In genomic region chr14:121324521-121325330, GRCm38 (mm10) we compare ENCODE assay signal across 12 mouse cellular contexts. TPM values are rescaled to one million over a fixed set of nuclear protein-coding genes. Genes with fewer than 3 reads are reported as not detected.
A peak's percentile ranks its signal among the peaks of the same experiment; 100 is the strongest.
DNase-seq lines count a peak whose midpoint lies in the region; ATAC-seq and TF ChIP-seq lines count a peak whose summit lies in the region.
"Had no signal": no experiment of that assay in that cellular context is flagged by ENCODE, and none has a peak within 500 bp of the region (broad histone marks: within the 10 kb centered on the region; RNA-seq: fewer than 3 reads in every experiment).

No protein-coding gene starts in this region.

- DNase-seq in thymus, postnatal 14 days = peak; percentile 15
- DNase-seq in thymus, adult 2 months = no peak
- no peak for DNase-seq in gastrocnemius, postnatal 10 days
- DNase-seq in urinary bladder, postnatal 10 days (ENCODE audit: low spot score) = no peak
- DNase-seq: cerebellum, postnatal 14 days; kidney, adult 18-20 months; layer of hippocampus, postnatal 36 days had no signal

- peak overlapping the region; percentile 18; the same call in 1 of the 2 replicates for H3K27ac ChIP-seq in heart, embryonic 15.5 days
- no peak overlapping the region for H3K27ac ChIP-seq in heart, embryonic 11.5 days (ENCODE audit: low read depth, low read length)
- no peak overlapping the region for H3K27ac ChIP-seq in thymus, adult 2 months (ENCODE audit: control insufficient read depth, insufficient read depth, low read length)
- H3K27ac ChIP-seq in small intestine, adult 2 months (ENCODE audit: insufficient read depth, low read depth, low read length) = peak overlapping the region; percentile 16; the same call in 1 of the 2 replicates
- H3K27ac ChIP-seq: midbrain, embryonic 13.5 days had no signal

- H3K36me3 ChIP-seq in heart, embryonic 15.5 days = no peaks in the 10 kb centered on the region
- no peaks in the 10 kb centered on the region for H3K36me3 ChIP-seq in heart, embryonic 11.5 days (ENCODE audit: control insufficient read depth, insufficient read depth, low read length)
- no peaks in the 10 kb centered on the region for H3K36me3 ChIP-seq in thymus, adult 2 months (ENCODE audit: control insufficient read depth, insufficient read depth, low read length)
- H3K36me3 ChIP-seq in small intestine, adult 2 months (ENCODE audit: control insufficient read depth, insufficient read depth, low read length) = no peaks in the 10 kb centered on the region
- H3K36me3 ChIP-seq: midbrain, embryonic 13.5 days had no signal

- no peak overlapping the region for H3K9ac ChIP-seq in heart, embryonic 15.5 days
- no peak overlapping the region for H3K9ac ChIP-seq in heart, embryonic 11.5 days (ENCODE audit: low read depth, low read length)
- H3K9ac ChIP-seq: midbrain, embryonic 13.5 days had no signal

- 67% methylated on average over 17 of the region's 17 CpGs for WGBS in heart, embryonic 15.5 days
- 80% methylated on average over 17 of the region's 17 CpGs for WGBS in heart, embryonic 11.5 days (ENCODE audit: insufficient replicate concordance)
- WGBS in thymus, adult 2 months = 18% methylated on average over 17 of the region's 17 CpGs
- 82% methylated on average over 17 of the region's 17 CpGs for WGBS in small intestine, adult 2 months

- H3K9me3 ChIP-seq in heart, embryonic 15.5 days (replicated peaks) = no peaks in the 10 kb centered on the region
- no peaks in the 10 kb centered on the region for H3K9me3 ChIP-seq in heart, embryonic 11.5 days (replicated peaks; ENCODE audit: control insufficient read depth, low read length)

- TF ChIP-seq POLR2A in thymus, adult 2 months (IDR thresholded peaks at IDR 0.05; ENCODE audit: control insufficient read depth, extremely low read depth, insufficient read depth, low read length, poor library complexity) = no peak
- TF ChIP-seq POLR2A in small intestine, adult 2 months (IDR thresholded peaks at IDR 0.05; ENCODE audit: low read depth, low read length) = no peak

- no peak; the same call in 1 of the 2 replicates for ATAC-seq in heart, embryonic 15.5 days (replicated peaks; ENCODE audit: insufficient number of reproducible peaks, insufficient read depth, low FRiP score, low read depth)
- ATAC-seq in heart, embryonic 11.5 days (replicated peaks; ENCODE audit: insufficient number of reproducible peaks, low FRiP score, low TSS enrichment) = no peak
- peak; percentile 59 to 60 for ATAC-seq in hematopoietic stem cell, adult 5-6 weeks (replicated peaks in 1 of 2; ENCODE audit: insufficient read depth in 1 of 2, low FRiP score in 2 of 2, low TSS enrichment in 1 of 2, low read depth in 1 of 2, poor library complexity in 2 of 2, severe bottlenecking in 2 of 2)
- ATAC-seq: midbrain, embryonic 13.5 days had no signal

- H3K4me2 ChIP-seq in heart, embryonic 15.5 days = no peak overlapping the region; the same call in 1 of the 2 replicates
- H3K4me2 ChIP-seq in heart, embryonic 11.5 days = no peak overlapping the region
- H3K4me2 ChIP-seq: midbrain, embryonic 13.5 days had no signal

- peaks cover 65% of the 10 kb centered on the region for H3K4me1 ChIP-seq in heart, embryonic 15.5 days (replicated peaks)
- peaks cover 53% of the 10 kb centered on the region for H3K4me1 ChIP-seq in heart, embryonic 11.5 days (ENCODE audit: control insufficient read depth, insufficient read depth, low read length)
- H3K4me1 ChIP-seq in thymus, adult 2 months (replicated peaks; ENCODE audit: control insufficient read depth, insufficient read depth, low read length) = peaks cover 40% of the 10 kb centered on the region
- H3K4me1 ChIP-seq in small intestine, adult 2 months (ENCODE audit: control insufficient read depth, insufficient read depth, insufficient read length, low read length) = peaks cover 40% of the 10 kb centered on the region

- no peak overlapping the region for H3K4me3 ChIP-seq in heart, embryonic 15.5 days
- no peak overlapping the region for H3K4me3 ChIP-seq in heart, embryonic 11.5 days (ENCODE audit: low read depth, low read length)
- no peak overlapping the region for H3K4me3 ChIP-seq in thymus, adult 2 months (ENCODE audit: control insufficient read depth, insufficient read depth, low read length)
- H3K4me3 ChIP-seq in small intestine, adult 2 months (ENCODE audit: low read depth, low read length) = no peak overlapping the region
- H3K4me3 ChIP-seq: midbrain, embryonic 13.5 days had no signal

- TF ChIP-seq CTCF in thymus, adult 2 months (IDR thresholded peaks at IDR 0.05; ENCODE audit: borderline replicate concordance, control insufficient read depth, extremely low read depth, insufficient read depth, low read length, poor library complexity) = no peak
- TF ChIP-seq CTCF in small intestine, adult 2 months (IDR thresholded peaks at IDR 0.05; ENCODE audit: extremely low read depth, insufficient read length, insufficient replicate concordance, low read depth, low read length) = no peak

- H3K27me3 ChIP-seq in heart, embryonic 15.5 days = no peaks in the 10 kb centered on the region
- no peaks in the 10 kb centered on the region for H3K27me3 ChIP-seq in heart, embryonic 11.5 days (ENCODE audit: control insufficient read depth, insufficient read depth, low read length)
- no peaks in the 10 kb centered on the region for H3K27me3 ChIP-seq in thymus, adult 2 months (ENCODE audit: control insufficient read depth, insufficient read depth, low read length)
- no peaks in the 10 kb centered on the region for H3K27me3 ChIP-seq in small intestine, adult 2 months (ENCODE audit: control insufficient read depth, insufficient read depth, low read length)
- H3K27me3 ChIP-seq: midbrain, embryonic 13.5 days had no signal

RNA-seq across cellular contexts. Expression of gene Stk24, which starts 55.1 kb away (rescaled TPM):
- polyA plus RNA-seq in heart, embryonic 15.5 days (2015; fragmentation: Nextera tagmentation; extraction: Ambion mirVana) = 34.5 and 39.6 TPM in 2 replicates
- 37.7 and 38.1 TPM in 2 replicates for polyA plus RNA-seq in heart, embryonic 11.5 days (2014; fragmentation: Nextera tagmentation; extraction: Ambion mirVana)
- 54.9 and 57.1 TPM in 2 replicates for polyA plus RNA-seq in thymus, adult 2 months (2012; rRNA removed)
- 85.3 and 102 TPM in 2 replicates for total RNA-seq in hematopoietic stem cell, adult 5-6 weeks (2017)
- 20.4 and 35.4 TPM in 2 replicates for polyA plus RNA-seq in small intestine, adult 2 months (2012; rRNA removed)
- total RNA-seq in gastrocnemius, postnatal 10 days (2021) = 10 to 100 TPM; 37.6 to 39.7 TPM

Comparison
In these comparisons a context has a peak if more than half of its experiments do, and no peak if none do; other contexts are left out.
1. H3K27ac ChIP-seq: peak in heart, embryonic 15.5 days (single experiment) and small intestine, adult 2 months (single experiment); none in heart, embryonic 11.5 days (single experiment) and thymus, adult 2 months (single experiment).
2. ATAC-seq: peak in hematopoietic stem cell, adult 5-6 weeks (2 of 2); none in heart, embryonic 15.5 days (single experiment) and heart, embryonic 11.5 days (single experiment).